Mouse (Mus musculus) layer of hippocampus, adult 11-12 months (tissue): ENCODE measurements around the gene Myo3a.

Source experiments
- DNase-seq: peaks from one replicate; pipeline ENCODE4 v3.0.0; 2022; ENCODE audit warnings: low spot score

Myo3a gene

DNA sequence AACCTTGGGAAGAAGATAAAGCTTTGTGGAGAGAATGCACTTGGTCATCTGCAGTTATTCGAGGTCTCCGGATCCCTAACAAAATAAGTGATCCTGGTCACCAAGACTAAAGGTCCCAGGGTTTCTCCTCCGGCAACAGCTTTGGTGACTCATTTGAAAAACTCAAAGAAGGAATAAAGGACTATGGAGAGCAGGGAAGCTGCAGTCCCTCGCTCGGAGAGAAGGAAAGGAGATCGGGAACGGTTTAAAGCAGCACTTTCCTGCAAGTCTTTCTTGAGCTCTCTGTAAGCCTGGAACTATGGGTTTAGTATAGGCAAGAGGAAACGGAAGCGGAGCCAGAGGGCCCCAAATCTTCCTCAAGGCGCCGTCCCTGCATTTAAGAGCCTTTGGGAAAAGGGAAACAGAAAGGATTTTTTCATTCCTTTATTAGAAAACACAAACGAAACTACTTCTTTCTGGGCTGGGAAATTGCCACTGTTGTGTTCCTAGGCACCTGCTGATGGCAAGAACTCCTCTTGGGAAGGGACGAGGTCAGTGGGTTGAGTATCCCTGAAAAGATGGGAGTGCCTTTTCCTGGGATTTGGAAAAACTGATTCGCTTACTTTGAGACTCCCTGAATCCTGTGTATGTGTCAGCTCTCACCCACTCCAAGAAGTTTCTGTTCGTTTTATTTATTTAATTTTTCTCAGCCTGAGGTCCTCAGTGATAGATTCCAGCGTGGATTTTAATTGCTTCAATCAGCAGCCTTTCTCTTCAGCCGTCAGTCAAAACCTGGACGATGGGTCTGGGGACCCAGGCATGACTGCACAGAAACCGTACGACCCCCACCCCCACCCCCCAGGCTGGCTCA lies 393.9 kb downstream of the Myo3a start:
- DNase-seq: no peak

GRCm38 (mm10) chr2:22621828-22622731 lies 394.8 kb downstream of the Myo3a start, which contains the start of gene Gad2:
TSS of gene Gad2 (plus strand) at chr2:22622205.
- no peak for DNase-seq

- DNase-seq: no peak
Observed at GRCm38 (mm10) chr2:22623111-22624070, 396.1 kb downstream of the Myo3a start.

- no peak for DNase-seq
Observed at GRCm38 (mm10) chr2:22624188-22624975, 397.1 kb downstream of the Myo3a start.

DNA sequence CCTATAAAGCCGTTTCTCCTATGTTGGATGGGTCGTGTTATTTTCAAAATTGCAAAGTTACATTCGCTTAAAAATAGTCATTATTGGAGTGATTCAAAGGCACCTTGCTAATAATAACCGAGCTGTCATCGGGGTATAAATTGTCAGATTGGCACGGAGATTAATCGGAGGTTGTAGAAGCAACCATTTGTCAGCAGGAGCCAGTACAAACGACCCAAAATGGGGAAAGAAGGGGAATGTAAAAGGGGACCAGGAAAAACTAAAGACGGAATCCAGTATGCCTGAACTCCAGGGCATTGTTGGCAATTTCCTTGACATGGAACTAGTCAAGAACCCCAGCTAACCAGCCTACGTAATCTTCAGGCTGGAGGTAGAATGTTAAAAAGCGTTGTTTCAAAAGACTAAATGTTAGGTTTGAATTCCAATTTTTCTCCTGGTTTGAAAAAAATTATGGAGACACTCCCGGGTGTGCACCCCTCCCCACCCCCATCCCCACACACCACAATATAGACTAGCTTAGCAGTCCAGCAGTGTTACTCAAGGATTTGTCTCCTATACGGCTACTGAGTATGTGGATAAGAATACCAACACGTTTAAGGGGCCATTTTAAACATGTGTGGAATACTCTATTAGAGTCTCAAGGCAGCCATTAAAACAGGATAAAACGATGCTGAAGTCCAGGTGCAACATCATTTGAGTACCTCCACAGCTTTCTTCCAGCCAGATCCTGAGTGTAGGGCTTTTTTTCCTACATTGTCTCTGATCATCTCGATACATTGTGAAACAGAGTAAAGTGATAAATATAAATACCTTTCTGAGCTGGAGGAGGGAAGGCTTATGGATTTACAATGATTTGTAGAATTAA lies 398.0 kb downstream of the Myo3a start:
- DNase-seq: no peak

DNA sequence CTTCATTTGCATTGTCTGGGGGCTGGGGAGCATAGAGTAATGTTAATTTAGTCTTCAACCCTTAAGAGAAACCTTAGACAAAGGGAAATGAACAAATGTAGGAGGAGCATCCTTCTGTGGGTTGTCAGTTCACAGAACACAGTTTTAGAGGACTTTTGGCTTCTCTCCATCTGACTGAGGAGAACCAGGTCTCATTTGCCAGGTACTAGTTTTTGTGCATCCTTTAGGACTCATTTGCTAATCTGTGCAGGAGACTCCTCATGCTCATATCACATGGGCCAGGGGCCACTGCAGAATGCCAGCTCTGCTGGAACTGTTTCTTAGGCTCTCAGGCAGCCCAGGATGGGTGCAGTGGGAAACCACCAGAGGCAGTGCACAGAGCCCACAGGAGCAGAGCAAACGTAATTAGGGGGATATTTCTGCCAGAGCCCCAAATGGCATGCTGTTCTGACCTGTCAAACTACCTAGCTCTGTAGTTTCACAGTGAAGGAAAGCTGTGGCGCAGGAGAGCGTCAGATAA lies 399.9 kb downstream of the Myo3a start:
- DNase-seq: no peak

DNA sequence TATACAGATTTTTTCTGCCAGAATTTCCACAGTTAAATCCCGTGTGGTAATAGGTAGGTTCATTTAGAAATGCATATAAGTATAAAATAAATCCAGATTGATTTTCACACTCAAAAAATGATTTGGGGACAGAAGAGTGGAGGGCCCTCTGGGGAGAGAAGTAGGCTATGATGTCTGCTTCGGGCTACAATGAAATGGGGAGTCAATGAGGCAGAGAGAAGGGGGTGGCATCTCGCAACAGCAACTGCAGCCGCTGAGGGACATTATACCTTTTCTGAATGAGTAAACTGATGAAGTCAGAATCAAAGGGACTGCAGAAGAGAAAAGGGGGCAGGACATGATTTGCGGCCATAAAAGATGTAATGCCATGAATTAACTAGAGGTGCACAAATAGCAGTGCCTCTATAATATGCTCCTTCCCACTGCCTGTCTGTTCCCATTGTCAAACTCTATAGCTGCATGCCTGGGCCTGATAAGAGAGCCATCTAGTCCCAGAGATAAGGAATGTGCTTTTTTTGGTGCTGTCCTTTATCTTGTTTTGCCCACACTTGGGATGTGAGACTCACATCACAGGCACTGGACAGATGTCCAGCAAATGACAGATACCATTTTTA lies 400.6 kb downstream of the Myo3a start:
- no peak for DNase-seq

- DNase-seq: no peak
Observed at GRCm38 (mm10) chr2:22634766-22635165, 407.5 kb downstream of the Myo3a start.

DNA sequence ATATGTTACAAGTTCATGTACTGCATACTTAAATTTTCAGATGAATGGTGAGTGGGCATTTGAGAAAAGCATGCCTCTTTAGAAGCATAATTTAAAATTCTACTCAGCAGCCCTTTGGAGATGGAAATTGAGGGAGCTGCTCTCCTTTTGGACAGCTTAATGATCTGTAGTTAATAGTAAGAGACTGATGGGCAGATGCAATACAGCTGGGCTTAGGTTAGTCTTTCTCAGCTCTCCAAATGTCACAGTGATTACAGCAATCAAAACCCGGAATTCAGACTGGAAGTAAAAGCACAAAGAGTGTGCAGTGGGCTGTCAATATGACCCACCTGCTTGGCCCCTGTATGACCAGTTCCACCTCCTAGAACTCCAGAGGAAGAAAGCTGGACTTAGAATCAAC lies 418.8 kb downstream of the Myo3a start:
- DNase-seq: no peak

DNA sequence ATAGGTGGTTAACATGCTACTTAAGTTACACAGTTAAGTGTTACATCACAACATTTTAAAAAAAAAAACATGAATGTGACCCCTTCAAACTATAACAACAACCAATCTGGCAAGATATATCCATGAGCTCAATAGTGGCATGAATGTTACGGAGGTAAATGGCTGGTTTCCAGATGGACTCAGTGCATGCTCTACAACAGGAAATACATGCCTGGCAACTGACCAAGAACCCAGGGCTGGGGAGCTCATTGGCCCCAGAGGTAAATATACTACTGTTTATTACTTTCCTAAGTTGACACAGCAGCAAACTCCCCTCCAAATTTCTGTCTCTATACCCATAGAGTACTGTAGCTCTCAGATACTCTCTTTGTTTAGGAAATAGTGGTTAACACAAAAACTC lies 421.1 kb downstream of the Myo3a start:
- no peak for DNase-seq

GRCm38 (mm10) chr2:22651826-22652225 lies 424.5 kb downstream of the Myo3a start:
- no peak for DNase-seq

DNA sequence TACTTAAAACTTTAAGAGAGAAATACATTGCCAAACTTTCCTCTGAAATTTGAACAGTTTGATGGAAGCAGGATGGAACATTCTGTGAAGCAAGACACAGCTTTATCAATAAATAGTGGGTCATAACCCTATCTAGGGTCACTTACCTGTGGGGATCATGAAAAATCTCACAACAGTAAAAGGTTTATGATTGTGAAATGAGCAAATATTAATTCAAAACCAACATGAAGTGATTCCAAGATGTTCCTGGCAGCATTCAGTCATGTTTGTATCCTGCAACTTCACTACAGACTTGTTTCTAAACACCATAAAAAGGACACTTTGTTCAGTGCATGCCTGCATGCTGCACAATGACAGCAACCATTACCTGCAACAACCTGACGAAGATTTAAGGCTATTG lies 436.4 kb downstream of the Myo3a start:
- no peak for DNase-seq
